Mouse (Mus musculus) MEL (cell line): ENCODE data around the gene Tdrd12. TPM values are rescaled to one million over a fixed set of nuclear protein-coding genes. Genes with fewer than 3 reads are reported as not detected.

ENCODE experiments used
- BHLHE40 ChIP-seq: IDR thresholded peaks from 2 replicates; pipeline ENCODE4 v1.6.1; 2012; ENCODE audit warnings: low read depth, mild to moderate bottlenecking, inconsistent platforms, low read length, improper control_type of control experiment, borderline replicate concordance
- CHD1 ChIP-seq: IDR thresholded peaks from 2 replicates; pipeline ENCODE4 v1.6.1; 2012; ENCODE audit warnings: low read depth, mild to moderate bottlenecking, inconsistent platforms, low read length, improper control_type of control experiment
- ELF1 ChIP-seq: IDR thresholded peaks from 2 replicates; pipeline ENCODE4 v1.6.1; 2014; ENCODE audit warnings: low read depth, mild to moderate bottlenecking, inconsistent platforms, low read length, improper control_type of control experiment, moderate library complexity
- EP300 ChIP-seq, 2 experiments: IDR thresholded peaks; 2 replicates each; pipeline ENCODE4 v1.6.1; 2011; ENCODE audit warnings: improper control_type of control experiment in 2 of 2, low read length in 2 of 2, low read depth in 1 of 2, mild to moderate bottlenecking in 1 of 2
- ETS1 ChIP-seq: IDR thresholded peaks from 2 replicates; pipeline ENCODE4 v1.6.1; 2012; ENCODE audit warnings: low read depth, mild to moderate bottlenecking, inconsistent platforms, low read length, improper control_type of control experiment, moderate library complexity
- GABPA ChIP-seq: IDR thresholded peaks from 2 replicates; pipeline ENCODE4 v1.6.1; 2012; ENCODE audit warnings: low read depth, mild to moderate bottlenecking, inconsistent platforms, low read length, improper control_type of control experiment, moderate library complexity
- JUND ChIP-seq: IDR thresholded peaks from 2 replicates; pipeline ENCODE4 v1.6.1; 2011; ENCODE audit warnings: low read depth, mild to moderate bottlenecking, improper control_type of control experiment, low read length
- MAFK ChIP-seq: IDR thresholded peaks from 2 replicates; pipeline ENCODE4 v1.6.1; 2011; ENCODE audit warnings: low read depth, mild to moderate bottlenecking, low read length, improper control_type of control experiment, borderline replicate concordance
- MAZ ChIP-seq: IDR thresholded peaks from 2 replicates; pipeline ENCODE4 v1.6.1; 2012; ENCODE audit warnings: low read depth, mild to moderate bottlenecking, inconsistent platforms, low read length, improper control_type of control experiment
- MXI1 ChIP-seq: IDR thresholded peaks from 2 replicates; pipeline ENCODE4 v1.6.1; 2011; ENCODE audit warnings: mild to moderate bottlenecking, low read depth, low read length, improper control_type of control experiment
- NELFE ChIP-seq: IDR thresholded peaks from 2 replicates; pipeline ENCODE4 v1.6.1; 2011; ENCODE audit warnings: low read depth, low read length, improper control_type of control experiment
- NRF1 ChIP-seq: IDR thresholded peaks from 2 replicates; pipeline ENCODE4 v1.6.1; 2014; ENCODE audit warnings: low read depth, mild to moderate bottlenecking, inconsistent platforms, low read length, improper control_type of control experiment, moderate library complexity; ENCODE audit not compliant: poor library complexity, insufficient read depth, severe bottlenecking
- POLR2AphosphoS2 ChIP-seq: IDR thresholded peaks from 2 replicates; pipeline ENCODE4 v1.6.1; 2011; ENCODE audit warnings: low read length, improper control_type of control experiment
- POLR2AphosphoS5 ChIP-seq: IDR thresholded peaks from 2 replicates; pipeline ENCODE4 v1.6.1; 2012; ENCODE audit warnings: low read depth, borderline replicate concordance, mild to moderate bottlenecking, inconsistent platforms, low read length, moderate library complexity, mixed read lengths
- RAD21 ChIP-seq: IDR thresholded peaks from 2 replicates; pipeline ENCODE4 v1.6.1; 2011; ENCODE audit warnings: mild to moderate bottlenecking, low read depth, low read length, improper control_type of control experiment
- RCOR1 ChIP-seq: IDR thresholded peaks from 2 replicates; pipeline ENCODE4 v1.6.1; 2012; ENCODE audit warnings: low read depth, mild to moderate bottlenecking, inconsistent platforms, low read length, improper control_type of control experiment
- SMC3 ChIP-seq: IDR thresholded peaks from 2 replicates; pipeline ENCODE4 v1.6.1; 2011; ENCODE audit warnings: low read depth, low read length, improper control_type of control experiment
- TAL1 ChIP-seq: IDR thresholded peaks from 2 replicates; pipeline ENCODE4 v1.6.1; 2012; ENCODE audit warnings: mild to moderate bottlenecking, inconsistent platforms, low read length, moderate library complexity, mixed read lengths
- TCF12 ChIP-seq: IDR thresholded peaks from 2 replicates; pipeline ENCODE4 v1.6.1; 2014; ENCODE audit warnings: low read depth, mild to moderate bottlenecking, inconsistent platforms, low read length, improper control_type of control experiment, moderate library complexity
- UBTF ChIP-seq: IDR thresholded peaks from 2 replicates; pipeline ENCODE4 v1.6.1; 2012; ENCODE audit warnings: low read depth, mild to moderate bottlenecking, inconsistent platforms, low read length, improper control_type of control experiment, moderate library complexity, borderline replicate concordance; ENCODE audit not compliant: insufficient read depth
- USF1 ChIP-seq: IDR thresholded peaks from 2 replicates; pipeline ENCODE4 v1.6.1; 2014; ENCODE audit warnings: low read depth, mild to moderate bottlenecking, inconsistent platforms, low read length, improper control_type of control experiment, moderate library complexity
- ZC3H11A ChIP-seq: IDR thresholded peaks from 2 replicates; pipeline ENCODE4 v1.6.1; 2012; ENCODE audit warnings: low read depth, mild to moderate bottlenecking, inconsistent platforms, low read length, improper control_type of control experiment
- polyA plus RNA-seq, 2 experiments: library from polyadenylated mRNA; stranded (reverse) in 1 of 2; unstranded in 1 of 2; fragments of >175 nt in 1 of 2; fragments of >200 nt in 1 of 2; gene quantifications; 2 replicates each; pipeline versions ENCODE4 v1.2.1 to v1.2.4; 2012; ENCODE audit warnings: low replicate concordance in 2 of 2, low read depth in 1 of 2; ENCODE audit not compliant: insufficient read length in 2 of 2, insufficient read depth in 1 of 2, missing spikeins in 1 of 2
- total RNA-seq: library from RNA; depleted of rRNA; stranded (reverse); fragments of 300-350 nt; gene quantifications from 2 replicates; pipeline ENCODE4 v1.2.3, GENCODE M21; 2012

Tdrd12 gene
- total and polyA plus RNA-seq, 3 experiments = 0.25 to 0.50 TPM; not detected in 1

GRCm38 (mm10) chr7:35586055-35586905 lies 48.7 kb upstream of the Tdrd12 start, which contains the start of gene Ankrd27 (continued):
- TF ChIP-seq ELF1 (peak; percentile 94), MAZ (no peak; the same call in 1 of the 2 replicates), USF1 (peak; percentile 17; the same call in 1 of the 2 replicates), TAL1 (no peak), CHD1 (no peak), RCOR1 (no peak), TCF12 (peak; percentile 50; the same call in 1 of the 2 replicates), SMC3 (no peak), POLR2AphosphoS2 (peak; percentile 85; the same call in 1 of the 2 replicates), MAFK (no peak), GABPA (no peak), POLR2AphosphoS5 (no peak), EP300 (IDR thresholded peaks at IDR 0.05; ENCODE audit: low read depth in 1 of 2, low read length in 2 of 2) (no peak), UBTF (no peak), RAD21 (no peak), ZC3H11A (no peak), JUND (no peak), MXI1 (peak; percentile 86; the same call in 1 of the 2 replicates), NRF1 (peak; percentile 72), NELFE (peak; percentile 94), ETS1 (no peak), BHLHE40 (no peak)
